Mouse (Mus musculus): ENCODE data around the gene Klhl42. TPM values are rescaled to one million over a fixed set of nuclear protein-coding genes. Genes with fewer than 3 reads are reported as not detected.

Gene Klhl42
- total RNA-seq, 1 experiment: 9.1 TPM

- H3K4me3 ChIP-seq (ENCODE audit: insufficient read depth in 1 of 2, low read depth in 1 of 2, low read length in 2 of 2, poor library complexity in 1 of 2, severe bottlenecking in 1 of 2): no peak overlapping the region
- no peak overlapping the region for H3K27ac ChIP-seq (ENCODE audit: insufficient read depth, low read depth, low read length, poor library complexity, severe bottlenecking)
- in situ Hi-C loops (cut with MboI; ENCODE audit: low sequenced_read_pairs in 2 of 2, unreplicated experiment in 2 of 2): no loop called here
- DNase-seq (ENCODE audit: low read depth, low spot score): no peak
- H3K36me3 ChIP-seq (ENCODE audit: control insufficient read depth, insufficient read depth, low read length, poor library complexity, severe bottlenecking): peaks cover 11% of the 10 kb centered on the region
- no peak overlapping the region for H3K9ac ChIP-seq (ENCODE audit: insufficient read depth, low read depth, low read length, poor library complexity, severe bottlenecking)
- peaks cover 0 to 3% of the 10 kb centered on the region in 2 experiments; a peak in 1 of 4 replicates for H3K4me1 ChIP-seq (ENCODE audit: control insufficient read depth in 2 of 2, insufficient read depth in 2 of 2, low read length in 2 of 2, poor library complexity in 1 of 2)
- TF ChIP-seq CHD2 (IDR thresholded peaks at IDR 0.05; ENCODE audit: low read depth, low read length): no peak
- TF ChIP-seq MAFK (IDR thresholded peaks at IDR 0.05; ENCODE audit: insufficient read depth, low read depth, low read length): no peak
- TF ChIP-seq ZNF384 (IDR thresholded peaks at IDR 0.05; ENCODE audit: low read depth, low read length): peak; percentile 50; the same call in 1 of the 2 replicates
- no peak for TF ChIP-seq HCFC1 (IDR thresholded peaks at IDR 0.05; ENCODE audit: borderline replicate concordance, insufficient read depth, low read length)
- peak; percentile 41; the same call in 1 of the 2 replicates for TF ChIP-seq ZC3H11A (IDR thresholded peaks at IDR 0.05; ENCODE audit: borderline replicate concordance, low read depth, low read length)
- H3K9me3 ChIP-seq (ENCODE audit: control insufficient read depth, insufficient read depth, low read depth, low read length): no peaks in the 10 kb centered on the region
These were observed 4.9 kb downstream of the Klhl42 start for GRCm38 (mm10) chr6:147096109-147096508.

- DNase-seq (ENCODE audit: low read depth, low spot score): no peak
- H3K36me3 ChIP-seq (ENCODE audit: control insufficient read depth, insufficient read depth, low read length, poor library complexity, severe bottlenecking): peaks cover 11% of the 10 kb centered on the region
- peaks cover 0 to 3% of the 10 kb centered on the region in 2 experiments; a peak in 1 of 4 replicates for H3K4me1 ChIP-seq (ENCODE audit: control insufficient read depth in 2 of 2, insufficient read depth in 2 of 2, low read length in 2 of 2, poor library complexity in 1 of 2)
- H3K4me3 ChIP-seq (ENCODE audit: insufficient read depth in 1 of 2, low read depth in 1 of 2, low read length in 2 of 2, poor library complexity in 1 of 2, severe bottlenecking in 1 of 2): no peak overlapping the region
- in situ Hi-C loops (cut with MboI; ENCODE audit: low sequenced_read_pairs in 2 of 2, unreplicated experiment in 2 of 2): no loop called here
- H3K27ac ChIP-seq (ENCODE audit: insufficient read depth, low read depth, low read length, poor library complexity, severe bottlenecking): no peak overlapping the region
- H3K9ac ChIP-seq (ENCODE audit: insufficient read depth, low read depth, low read length, poor library complexity, severe bottlenecking): no peak overlapping the region
- no peaks in the 10 kb centered on the region for H3K9me3 ChIP-seq (ENCODE audit: control insufficient read depth, insufficient read depth, low read depth, low read length)
- TF ChIP-seq MAFK (IDR thresholded peaks at IDR 0.05; ENCODE audit: insufficient read depth, low read depth, low read length): no peak
- TF ChIP-seq ZC3H11A (IDR thresholded peaks at IDR 0.05; ENCODE audit: borderline replicate concordance, low read depth, low read length): no peak
- TF ChIP-seq HCFC1 (IDR thresholded peaks at IDR 0.05; ENCODE audit: borderline replicate concordance, insufficient read depth, low read length): no peak
- TF ChIP-seq ZNF384 (IDR thresholded peaks at IDR 0.05; ENCODE audit: low read depth, low read length): no peak
- no peak for TF ChIP-seq CHD2 (IDR thresholded peaks at IDR 0.05; ENCODE audit: low read depth, low read length)
These were observed 5.8 kb downstream of the Klhl42 start for GRCm38 (mm10) chr6:147096934-147097333.

GRCm38 (mm10) chr6:147097346-147097929 is 6.3 kb downstream of the Klhl42 start:
- Histone ChIP-seq H3K9ac (ENCODE audit: insufficient read depth, low read depth, low read length, poor library complexity, severe bottlenecking) (no peak overlapping the region), H3K4me3 (ENCODE audit: insufficient read depth in 1 of 2, low read depth in 1 of 2, low read length in 2 of 2, poor library complexity in 1 of 2, severe bottlenecking in 1 of 2) (no peak overlapping the region), H3K9me3 (ENCODE audit: control insufficient read depth, insufficient read depth, low read depth, low read length) (no peaks in the 10 kb centered on the region), H3K27ac (ENCODE audit: insufficient read depth, low read depth, low read length, poor library complexity, severe bottlenecking) (no peak overlapping the region), H3K4me1 (ENCODE audit: control insufficient read depth in 2 of 2, insufficient read depth in 2 of 2, low read length in 2 of 2, poor library complexity in 1 of 2) (peaks cover 0 to 3% of the 10 kb centered on the region in 2 experiments; a peak in 1 of 4 replicates), H3K36me3 (ENCODE audit: control insufficient read depth, insufficient read depth, low read length, poor library complexity, severe bottlenecking) (peaks cover 11% of the 10 kb centered on the region)
- DNase-seq (ENCODE audit: low read depth, low spot score): no peak
- in situ Hi-C loops (cut with MboI; ENCODE audit: low sequenced_read_pairs in 2 of 2, unreplicated experiment in 2 of 2): no loop called here
- TF ChIP-seq HCFC1 (IDR thresholded peaks at IDR 0.05; ENCODE audit: borderline replicate concordance, insufficient read depth, low read length): no peak

GRCm38 (mm10) chr6:147099458-147100277 is 8.5 kb downstream of the Klhl42 start:
- no peak overlapping the region for H3K27ac ChIP-seq (ENCODE audit: insufficient read depth, low read depth, low read length, poor library complexity, severe bottlenecking)
- H3K4me1 ChIP-seq (ENCODE audit: control insufficient read depth in 2 of 2, insufficient read depth in 2 of 2, low read length in 2 of 2, poor library complexity in 1 of 2): peaks cover 0 to 3% of the 10 kb centered on the region in 2 experiments; a peak in 1 of 4 replicates
- H3K9ac ChIP-seq (ENCODE audit: insufficient read depth, low read depth, low read length, poor library complexity, severe bottlenecking): no peak overlapping the region
- in situ Hi-C loops (cut with MboI; ENCODE audit: low sequenced_read_pairs in 2 of 2, unreplicated experiment in 2 of 2): no loop called here
- no peaks in the 10 kb centered on the region for H3K9me3 ChIP-seq (ENCODE audit: control insufficient read depth, insufficient read depth, low read depth, low read length)
- peaks cover 11% of the 10 kb centered on the region for H3K36me3 ChIP-seq (ENCODE audit: control insufficient read depth, insufficient read depth, low read length, poor library complexity, severe bottlenecking)
- TF ChIP-seq ZNF384 (IDR thresholded peaks at IDR 0.05; ENCODE audit: low read depth, low read length) (no peak), HCFC1 (IDR thresholded peaks at IDR 0.05; ENCODE audit: borderline replicate concordance, insufficient read depth, low read length) (no peak), ZC3H11A (IDR thresholded peaks at IDR 0.05; ENCODE audit: borderline replicate concordance, low read depth, low read length) (no peak), MAFK (IDR thresholded peaks at IDR 0.05; ENCODE audit: insufficient read depth, low read depth, low read length) (no peak), CHD2 (IDR thresholded peaks at IDR 0.05; ENCODE audit: low read depth, low read length) (no peak)
- no peak for DNase-seq (ENCODE audit: low read depth, low spot score)
- H3K4me3 ChIP-seq (ENCODE audit: insufficient read depth in 1 of 2, low read depth in 1 of 2, low read length in 2 of 2, poor library complexity in 1 of 2, severe bottlenecking in 1 of 2): no peak overlapping the region
